Mouse (Mus musculus) limb, embryonic 11.5 days (tissue): ENCODE measurements around the gene Arhgap22. TPM values are rescaled to one million over a fixed set of nuclear protein-coding genes. Genes with fewer than 3 reads are reported as not detected.

Experiments
- ATAC-seq: fragments of 200-750 bp; cut with Nextera tagmentation; 2 replicates; pipeline ENCODE4 v1.8.0; 2017; ENCODE audit warnings: low read depth; ENCODE audit not compliant: insufficient number of reproducible peaks, low FRiP score, low TSS enrichment
- DNase-seq: peaks from one replicate; pipeline ENCODE4 v3.0.0-alpha.2; 2015; ENCODE audit warnings: low spot score
- H3K27ac ChIP-seq: fragments of 300-500 bp; sonication (generic); replicated peaks from 2 replicates; pipeline ENCODE4 v1.5.1; 2014; ENCODE audit warnings: low read depth, mild to moderate bottlenecking, low read length
- H3K27me3 ChIP-seq: fragments of 300-500 bp; sonication (generic); 2 replicates; pipeline ENCODE4 v1.6.1; 2014; ENCODE audit warnings: mild to moderate bottlenecking, low read length, mixed read lengths; ENCODE audit not compliant: control insufficient read depth, insufficient read depth
- H3K36me3 ChIP-seq: fragments of 300-500 bp; sonication (generic); 2 replicates; pipeline ENCODE4 v1.6.1; 2014; ENCODE audit warnings: mild to moderate bottlenecking, low read length, moderate library complexity, mixed read lengths; ENCODE audit not compliant: control insufficient read depth, insufficient read depth
- H3K4me1 ChIP-seq: fragments of 300-500 bp; sonication (generic); 2 replicates; pipeline ENCODE4 v1.6.1; 2014; ENCODE audit warnings: low read length, mixed read lengths; ENCODE audit not compliant: control insufficient read depth, insufficient read depth
- H3K4me2 ChIP-seq: fragments of 300-500 bp; sonication (generic); 2 replicates; pipeline ENCODE4 v1.6.1; 2014; ENCODE audit warnings: low read depth, mild to moderate bottlenecking, moderate library complexity; ENCODE audit not compliant: severe bottlenecking
- H3K4me3 ChIP-seq: fragments of 300-500 bp; sonication (generic); 2 replicates; pipeline ENCODE4 v1.5.1; 2014; ENCODE audit warnings: low read depth, low read length
- H3K9ac ChIP-seq: fragments of 300-500 bp; sonication (generic); 2 replicates; pipeline ENCODE4 v1.6.1; 2014; ENCODE audit warnings: mild to moderate bottlenecking, low read length
- H3K9me3 ChIP-seq: fragments of 300-500 bp; sonication (generic); 2 replicates; pipeline ENCODE4 v1.6.1; 2016; ENCODE audit warnings: low read length; ENCODE audit not compliant: control insufficient read depth
- WGBS: fragments of 180-500 bp; shearing (Covaris S2); extraction: QIAGEN DNeasy Blood & Tissue Kit; methylation state at CpG from one replicate; pipeline ENCODE4 v1.1.7; 2014; 5-methylcytosine and 5-hydroxymethylcytosine counted together
- polyA plus RNA-seq: library from polyadenylated mRNA; unstranded; fragments of >200 nt; fragmentation: Nextera tagmentation; extraction: Ambion mirVana; gene quantifications from 2 replicates; pipeline ENCODE4 v1.2.1, GENCODE M21; 2014

Arhgap22 gene
- polyA plus RNA-seq, 1 experiment from 2014 or later, result 2.7 TPM

DNA sequence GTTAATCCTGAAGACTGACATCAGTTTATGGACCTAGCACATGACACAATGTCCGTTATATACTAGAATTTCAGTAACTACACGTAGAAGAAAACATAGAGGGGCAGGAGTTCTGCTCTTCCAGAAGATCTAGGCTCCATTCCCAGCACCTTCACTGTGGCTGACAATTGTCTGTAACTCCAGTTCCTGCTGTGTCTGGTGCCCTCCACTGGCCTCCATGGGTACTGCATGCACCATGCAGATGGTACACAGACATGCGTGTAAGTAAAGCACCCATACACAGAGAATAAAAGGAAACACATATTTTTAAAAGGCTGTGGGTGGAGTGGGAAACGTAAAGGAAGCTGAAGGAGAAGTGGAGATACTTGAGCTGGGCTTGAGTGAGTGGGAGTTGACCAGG, 120.0 kb downstream of the Arhgap22 start:
- ATAC-seq (no peak), DNase-seq (peak; percentile 51)
- no peaks in the 10 kb centered on the region for H3K27me3 ChIP-seq
- no peak overlapping the region for H3K4me2 ChIP-seq
- H3K27ac ChIP-seq, result no peak overlapping the region
- no peak overlapping the region for H3K4me3 ChIP-seq
- no peaks in the 10 kb centered on the region for H3K36me3 ChIP-seq
- H3K9me3 ChIP-seq, result no peaks in the 10 kb centered on the region
- no peaks in the 10 kb centered on the region for H3K4me1 ChIP-seq
- 87% methylated on average over 4 of the region's 4 CpGs for WGBS
- no peak overlapping the region for H3K9ac ChIP-seq

DNA sequence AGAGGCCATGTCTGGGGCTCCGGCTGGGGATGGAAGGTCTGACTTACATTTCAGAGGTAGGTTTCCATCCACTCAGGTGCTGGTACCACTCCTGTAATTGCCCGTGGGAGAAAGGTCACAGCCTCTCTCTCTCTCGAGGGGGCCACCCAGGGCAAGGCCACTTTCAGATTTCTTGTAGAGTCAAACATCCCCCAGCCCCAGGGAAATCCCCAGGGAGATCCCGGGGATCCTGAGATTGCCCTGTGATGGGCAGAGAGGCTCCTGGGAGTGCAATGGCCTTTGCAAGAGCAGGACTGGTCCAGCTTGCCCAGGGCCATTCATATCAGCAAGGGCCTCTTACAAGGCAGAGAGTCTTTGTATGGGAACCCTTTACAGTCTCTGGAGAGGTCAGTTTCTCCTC, 120.6 kb downstream of the Arhgap22 start:
- Histone ChIP-seq H3K36me3 (no peaks in the 10 kb centered on the region), H3K4me1 (no peaks in the 10 kb centered on the region), H3K4me2 (no peak overlapping the region), H3K27ac (no peak overlapping the region), H3K9me3 (no peaks in the 10 kb centered on the region), H3K4me3 (no peak overlapping the region), H3K9ac (no peak overlapping the region), H3K27me3 (no peaks in the 10 kb centered on the region)
- ATAC-seq (no peak), DNase-seq (no peak)
- WGBS, result 79% methylated on average over 4 of the region's 4 CpGs

DNA sequence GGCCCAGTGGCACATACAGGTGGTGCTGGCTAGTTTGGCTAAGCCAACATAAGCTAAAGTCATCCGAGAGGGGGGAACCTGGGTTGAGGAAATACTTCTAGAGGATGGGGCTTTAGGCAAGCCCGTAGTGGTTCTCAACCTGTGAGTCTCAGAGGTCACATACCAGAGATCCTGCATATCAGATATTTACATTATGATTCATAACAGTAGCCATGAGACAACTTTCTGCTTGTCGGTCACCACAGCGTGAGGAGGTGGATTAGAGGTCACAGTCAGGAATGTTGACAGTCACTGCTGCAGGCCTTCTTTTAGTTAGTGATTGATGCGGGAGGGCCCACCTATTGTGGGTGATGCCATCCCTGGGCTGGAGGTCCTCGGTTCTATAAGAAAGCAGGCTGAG, 121.9 kb downstream of the Arhgap22 start:
- H3K4me2 ChIP-seq, result no peak overlapping the region
- no peak overlapping the region for H3K9ac ChIP-seq
- H3K4me3 ChIP-seq, result no peak overlapping the region
- no peaks in the 10 kb centered on the region for H3K9me3 ChIP-seq
- H3K36me3 ChIP-seq, result no peaks in the 10 kb centered on the region
- no peak overlapping the region for H3K27ac ChIP-seq
- DNase-seq, result no peak
- no peaks in the 10 kb centered on the region for H3K4me1 ChIP-seq
- ATAC-seq, result no peak
- 75% methylated on average over 6 of the region's 6 CpGs for WGBS
- no peaks in the 10 kb centered on the region for H3K27me3 ChIP-seq

DNA sequence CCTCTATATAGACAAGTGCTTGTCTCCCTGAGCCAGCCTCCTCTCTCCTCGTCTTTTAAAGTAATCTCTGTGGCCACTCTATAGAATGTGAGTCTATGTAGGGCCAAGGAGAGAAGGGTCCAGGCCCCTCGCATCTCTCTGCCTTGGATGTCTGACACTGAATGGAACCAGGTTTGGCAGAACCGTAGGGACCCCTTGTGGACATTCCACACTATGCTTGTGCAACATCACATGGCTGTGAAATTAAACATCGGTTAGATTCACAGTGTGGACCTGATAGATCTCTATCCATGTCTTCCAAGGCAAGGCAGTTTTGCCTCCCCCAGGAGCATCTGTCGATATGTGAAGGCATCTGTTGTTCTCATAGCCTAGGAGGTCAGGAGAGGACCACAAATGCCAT, 124.9 kb downstream of the Arhgap22 start:
- no peak overlapping the region for H3K9ac ChIP-seq
- H3K36me3 ChIP-seq, result no peaks in the 10 kb centered on the region
- no peaks in the 10 kb centered on the region for H3K27me3 ChIP-seq
- 77% methylated on average over 5 of the region's 5 CpGs for WGBS
- ATAC-seq (no peak), DNase-seq (no peak)
- H3K4me3 ChIP-seq, result no peak overlapping the region
- H3K4me2 ChIP-seq, result no peak overlapping the region
- H3K9me3 ChIP-seq, result no peaks in the 10 kb centered on the region
- no peaks in the 10 kb centered on the region for H3K4me1 ChIP-seq
- no peak overlapping the region for H3K27ac ChIP-seq

DNA sequence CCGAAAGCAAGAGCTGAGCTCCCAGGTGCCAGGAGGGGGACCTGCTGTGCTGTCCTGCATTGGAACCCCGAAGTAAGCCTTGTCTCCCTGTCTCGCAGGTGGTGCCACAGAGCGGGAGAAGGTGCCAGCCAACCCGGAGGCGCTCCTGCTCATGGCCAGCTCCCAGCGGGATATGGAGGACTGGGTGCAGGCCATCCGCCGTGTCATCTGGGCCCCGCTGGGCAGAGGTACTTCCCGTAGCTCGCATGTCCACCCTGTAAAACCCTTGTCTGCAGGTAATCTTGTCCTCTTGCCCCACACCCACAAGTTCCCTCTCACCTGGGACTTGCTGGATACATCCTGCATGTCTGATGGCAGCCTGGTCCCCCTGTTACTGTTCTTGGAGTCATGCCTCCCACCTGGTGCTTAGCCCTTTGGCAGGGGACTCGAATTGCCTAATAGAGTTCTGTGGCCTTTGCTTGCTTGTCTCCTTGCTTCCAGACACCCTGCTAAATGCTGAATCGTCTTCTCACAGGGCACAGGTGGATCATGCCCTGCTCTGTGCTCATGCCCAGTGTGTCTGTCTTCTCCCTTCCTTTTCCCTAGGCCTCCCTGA, 129.4 kb downstream of the Arhgap22 start:
- Histone ChIP-seq H3K36me3 (no peaks in the 10 kb centered on the region), H3K27ac (no peak overlapping the region), H3K4me3 (no peak overlapping the region), H3K27me3 (no peaks in the 10 kb centered on the region), H3K4me2 (no peak overlapping the region), H3K4me1 (no peaks in the 10 kb centered on the region), H3K9me3 (no peaks in the 10 kb centered on the region), H3K9ac (no peak overlapping the region)
- ATAC-seq (no peak), DNase-seq (no peak)
- WGBS, result 89% methylated on average over 14 of the region's 14 CpGs

DNA sequence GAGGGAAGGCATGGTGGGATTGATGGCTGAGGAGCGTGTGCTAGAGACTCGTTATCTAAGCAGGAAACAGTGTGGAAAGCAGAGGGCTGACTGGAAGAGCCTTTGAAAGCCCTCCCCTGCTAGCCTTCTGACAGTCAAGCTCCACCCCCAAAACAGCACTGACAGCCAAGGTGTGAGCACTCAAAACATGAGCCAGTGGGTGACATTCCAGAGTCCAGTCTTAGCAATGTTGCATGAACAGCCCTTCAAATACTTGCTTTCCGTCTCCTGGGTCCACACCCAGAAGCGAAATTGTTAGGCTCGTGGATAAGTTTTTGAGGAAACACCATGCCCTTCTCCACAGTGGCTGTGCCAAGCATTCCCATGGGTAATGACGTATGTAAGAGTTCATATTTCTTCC, 132.7 kb downstream of the Arhgap22 start:
- peaks cover 13% of the 10 kb centered on the region for H3K27me3 ChIP-seq
- no peaks in the 10 kb centered on the region for H3K9me3 ChIP-seq
- H3K4me1 ChIP-seq, result no peaks in the 10 kb centered on the region
- H3K9ac ChIP-seq, result no peak overlapping the region
- no peak overlapping the region for H3K4me3 ChIP-seq
- no peaks in the 10 kb centered on the region for H3K36me3 ChIP-seq
- 84% methylated on average over 6 of the region's 6 CpGs for WGBS
- no peak for DNase-seq
- no peak overlapping the region for H3K27ac ChIP-seq
- no peak for ATAC-seq
- H3K4me2 ChIP-seq, result no peak overlapping the region

DNA sequence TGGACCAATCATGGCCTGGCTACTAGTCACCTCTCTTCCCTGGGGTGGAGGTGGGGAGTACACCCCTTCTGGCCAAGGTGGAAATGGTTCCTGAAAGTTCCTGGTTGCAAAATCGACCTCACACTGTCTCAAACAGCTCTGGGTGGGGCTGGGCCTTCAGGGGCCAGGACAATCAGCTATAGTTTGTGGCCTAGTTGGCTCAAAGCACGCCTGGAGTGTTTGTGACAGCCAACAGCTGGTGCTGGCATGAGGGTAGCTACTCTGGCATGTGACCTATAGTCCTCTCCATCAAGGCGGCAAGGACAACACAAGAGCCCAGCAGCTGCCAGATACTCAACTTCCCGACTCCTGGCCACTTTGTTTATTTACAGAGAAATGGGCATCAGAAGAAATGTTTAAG, 133.9 kb downstream of the Arhgap22 start:
- Histone ChIP-seq H3K4me3 (no peak overlapping the region), H3K27ac (no peak overlapping the region), H3K27me3 (peaks cover 25% of the 10 kb centered on the region), H3K4me1 (no peaks in the 10 kb centered on the region), H3K36me3 (no peaks in the 10 kb centered on the region), H3K9me3 (no peaks in the 10 kb centered on the region), H3K4me2 (no peak overlapping the region), H3K9ac (no peak overlapping the region)
- no peak for DNase-seq
- WGBS, result 64% methylated on average over 4 of the region's 4 CpGs
- no peak for ATAC-seq

DNA sequence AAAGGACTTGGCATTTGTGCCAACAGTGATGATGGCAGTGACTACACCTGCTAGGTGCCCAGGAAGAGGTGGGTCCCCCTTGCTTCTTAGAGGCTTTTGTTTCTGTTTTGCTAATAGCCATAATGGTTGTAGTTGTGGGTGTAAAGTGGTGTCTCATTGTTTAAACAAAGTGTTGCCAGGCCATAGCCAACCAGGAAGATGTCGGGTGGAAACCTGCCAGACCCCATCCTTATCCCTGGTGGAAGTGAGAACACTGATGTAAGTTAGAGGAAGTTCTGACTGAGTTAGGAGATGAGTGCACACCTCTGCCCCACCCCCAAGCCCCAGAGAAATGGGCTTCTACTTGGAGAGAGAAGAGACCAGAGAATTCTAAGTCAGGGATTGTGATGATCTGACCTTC, 134.3 kb downstream of the Arhgap22 start:
- no peak for ATAC-seq
- H3K4me1 ChIP-seq, result no peaks in the 10 kb centered on the region
- H3K4me2 ChIP-seq, result no peak overlapping the region
- no peaks in the 10 kb centered on the region for H3K9me3 ChIP-seq
- 81% methylated on average over 1 of the region's 1 CpGs for WGBS
- H3K36me3 ChIP-seq, result no peaks in the 10 kb centered on the region
- H3K4me3 ChIP-seq, result no peak overlapping the region
- H3K27me3 ChIP-seq, result peaks cover 26% of the 10 kb centered on the region
- H3K27ac ChIP-seq, result no peak overlapping the region
- H3K9ac ChIP-seq, result no peak overlapping the region
- no peak for DNase-seq

DNA sequence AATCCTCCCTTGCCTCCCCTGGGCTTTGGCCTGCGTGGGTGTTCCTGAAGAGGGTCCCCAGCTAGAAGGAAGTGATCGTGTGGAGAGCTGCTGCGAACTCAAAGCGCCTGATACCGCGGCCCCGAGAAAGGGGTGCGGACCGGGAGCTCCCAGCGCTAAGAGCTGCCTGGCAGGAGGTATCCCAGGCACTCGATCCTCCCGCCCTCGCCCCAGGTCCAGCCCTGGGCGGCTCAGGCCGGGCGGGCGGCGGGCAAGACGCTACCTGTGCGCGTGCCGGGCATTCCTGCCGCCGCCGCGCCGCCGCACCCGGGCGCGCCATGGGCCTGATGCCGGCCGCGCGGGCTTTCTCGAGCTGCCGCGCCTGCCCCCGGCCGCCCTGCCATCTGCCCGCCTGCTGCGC, 137.2 kb downstream of the Arhgap22 start:
- peak; percentile 50 for DNase-seq

More for the DNA sequence above, 137.2 kb downstream of the Arhgap22 start:
- peak overlapping the region; percentile 38 for H3K4me3 ChIP-seq
- peak overlapping the region; percentile 86 for H3K4me2 ChIP-seq
- H3K36me3 ChIP-seq, result no peaks in the 10 kb centered on the region
- ATAC-seq, result no peak
- under 1% methylated on average over 42 of the region's 42 CpGs for WGBS
- H3K9ac ChIP-seq, result peak overlapping the region; percentile 56
- H3K9me3 ChIP-seq, result no peaks in the 10 kb centered on the region
- no peak overlapping the region for H3K27ac ChIP-seq
- H3K27me3 ChIP-seq, result peaks cover 26% of the 10 kb centered on the region
- H3K4me1 ChIP-seq, result no peaks in the 10 kb centered on the region
